Mouse (Mus musculus): ENCODE results near the gene Fstl1.

Gene Fstl1

GRCm38 (mm10) chr16:37824778-37825505 is 48.3 kb downstream of the Fstl1 start:
- DNase-seq, result no peak

DNA sequence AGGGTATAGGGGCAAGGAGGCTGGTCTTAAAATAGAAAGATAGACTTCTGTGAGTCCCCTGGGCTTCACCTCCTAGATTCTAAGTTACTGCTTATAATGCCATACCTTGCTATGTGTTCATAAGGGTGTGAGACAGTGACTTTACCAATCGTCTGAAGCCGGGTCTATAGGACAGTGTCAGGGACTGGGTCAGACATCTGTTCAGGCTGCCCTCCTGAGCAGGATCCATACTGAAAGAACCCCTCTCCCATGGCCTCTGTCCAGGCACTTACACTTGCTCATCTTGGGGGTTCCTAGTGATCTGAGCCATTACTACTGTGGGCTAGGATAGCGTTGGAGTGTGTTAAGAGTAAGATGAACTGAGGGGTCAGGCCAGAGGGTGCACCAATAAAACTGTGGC is 49.6 kb downstream of the Fstl1 start:
- DNase-seq, result no peak

DNA sequence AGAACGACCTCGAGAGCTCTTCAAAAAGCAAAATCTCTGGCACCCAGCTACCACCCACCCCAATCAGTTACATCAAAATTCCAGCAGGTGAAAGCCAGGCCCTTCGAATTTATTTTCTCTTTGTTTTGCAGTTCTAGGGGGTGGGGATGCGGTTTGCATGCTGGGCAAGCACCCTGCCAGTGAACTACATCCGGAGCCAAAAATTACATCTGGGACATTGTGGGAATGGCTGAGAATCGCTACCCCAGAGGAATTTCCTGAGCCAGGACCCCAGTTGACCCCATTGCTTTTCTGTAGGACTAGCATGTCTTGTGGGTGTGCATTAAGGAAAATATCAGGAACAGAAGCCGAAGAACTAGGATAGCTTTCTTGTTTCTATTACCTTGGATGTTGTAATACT is 54.4 kb downstream of the Fstl1 start:
- no peak for DNase-seq

DNA sequence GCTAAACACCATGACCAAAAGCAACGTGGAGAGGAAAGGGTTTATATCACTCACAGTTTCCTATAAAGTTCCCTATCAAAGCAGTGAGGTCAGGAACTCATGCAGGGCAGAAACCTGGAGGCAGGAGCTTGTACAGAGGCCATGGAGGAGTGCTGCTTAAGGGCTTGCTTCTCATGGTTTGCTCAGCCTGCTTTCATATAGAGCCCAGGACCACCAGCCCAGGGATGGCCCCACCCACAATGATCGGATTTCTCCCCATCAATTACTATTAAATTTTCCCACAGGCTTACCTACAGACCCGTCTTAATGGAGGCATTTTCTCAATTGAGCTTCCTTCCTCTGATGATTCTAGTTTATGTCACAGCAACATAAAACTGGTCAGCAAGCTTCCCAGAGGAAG is 60.9 kb downstream of the Fstl1 start:
- no peak for DNase-seq

- DNase-seq, result no peak
These were observed 65.8 kb downstream of the Fstl1 start for GRCm38 (mm10) chr16:37842439-37842838.

GRCm38 (mm10) chr16:37843740-37844139 is 67.1 kb downstream of the Fstl1 start:
- DNase-seq, result no peak

DNA sequence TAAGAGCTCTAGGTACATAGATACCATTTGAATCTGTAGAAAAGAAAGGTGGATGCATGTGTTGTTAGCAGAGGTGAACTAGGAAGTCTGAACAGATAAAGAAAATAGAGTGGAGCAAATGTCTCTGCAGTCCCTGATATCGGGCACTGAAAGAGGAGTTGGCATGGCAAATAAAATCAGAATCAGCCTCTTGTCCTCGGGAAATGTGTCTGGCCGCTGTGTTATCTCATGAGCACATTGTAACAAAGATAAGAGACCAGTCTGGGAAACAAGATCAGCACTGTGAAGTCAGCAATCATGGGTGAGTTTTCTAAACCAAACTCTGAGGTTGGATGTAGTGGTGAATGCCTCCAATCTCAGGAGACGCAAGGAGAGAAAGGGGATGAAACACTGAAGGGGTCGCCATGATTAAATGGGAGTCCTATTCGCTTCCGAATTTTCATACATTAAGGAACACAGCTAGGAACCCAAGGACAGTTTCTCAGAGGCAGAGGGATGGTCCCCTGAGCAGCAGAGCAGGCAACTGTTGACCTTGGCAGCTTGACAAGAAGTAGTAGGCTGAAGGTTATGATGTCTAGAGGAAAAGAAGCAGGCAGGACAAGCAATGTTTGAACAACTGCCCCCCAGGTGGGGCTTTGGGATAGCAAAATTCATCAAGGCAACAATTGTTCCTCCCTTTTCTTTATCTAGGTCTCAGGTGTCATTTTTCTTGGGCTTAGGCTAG is 68.7 kb downstream of the Fstl1 start:
- DNase-seq, result no peak

DNA sequence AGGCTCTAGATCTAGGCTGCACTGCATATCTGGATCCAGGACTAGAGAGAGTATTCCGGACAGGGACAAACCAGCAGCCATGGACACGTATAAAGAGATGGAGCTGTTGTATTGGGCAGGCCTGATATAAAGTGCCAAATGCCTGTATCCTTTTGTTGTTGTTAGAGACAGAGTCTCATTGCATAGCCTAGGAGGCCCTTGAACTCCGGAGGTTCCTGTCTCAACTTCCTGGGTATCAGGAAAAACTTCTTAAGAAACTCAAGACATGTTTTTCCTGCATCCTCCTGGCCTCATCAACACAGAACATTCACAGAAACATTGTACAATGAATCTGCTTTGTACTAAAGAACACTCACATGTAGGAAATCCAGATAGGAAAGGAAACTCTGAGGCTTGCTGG is 70.4 kb downstream of the Fstl1 start:
- DNase-seq, result no peak

DNA sequence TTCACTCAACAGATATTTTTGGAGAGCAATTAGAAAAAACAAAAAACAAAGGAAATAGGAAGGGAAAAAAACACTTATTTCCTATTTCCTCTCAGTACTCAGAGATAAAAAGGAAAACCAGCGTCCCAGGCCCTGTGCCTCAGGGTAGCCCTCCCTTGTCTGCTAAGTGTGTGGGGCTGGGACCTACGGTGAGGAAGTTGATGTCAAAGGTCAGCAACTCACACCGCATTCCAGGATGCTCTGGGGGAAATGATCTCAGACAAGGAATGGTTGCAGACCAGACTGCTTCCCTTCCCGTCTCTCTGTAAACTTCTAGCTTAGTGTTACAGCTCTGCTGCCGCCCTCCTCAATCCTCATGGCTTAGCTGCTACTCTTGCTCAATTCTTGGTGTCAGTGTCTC is 74.7 kb downstream of the Fstl1 start:
- DNase-seq, result no peak

- DNase-seq, result no peak
These were observed 76.6 kb downstream of the Fstl1 start for GRCm38 (mm10) chr16:37853279-37853678.

DNA sequence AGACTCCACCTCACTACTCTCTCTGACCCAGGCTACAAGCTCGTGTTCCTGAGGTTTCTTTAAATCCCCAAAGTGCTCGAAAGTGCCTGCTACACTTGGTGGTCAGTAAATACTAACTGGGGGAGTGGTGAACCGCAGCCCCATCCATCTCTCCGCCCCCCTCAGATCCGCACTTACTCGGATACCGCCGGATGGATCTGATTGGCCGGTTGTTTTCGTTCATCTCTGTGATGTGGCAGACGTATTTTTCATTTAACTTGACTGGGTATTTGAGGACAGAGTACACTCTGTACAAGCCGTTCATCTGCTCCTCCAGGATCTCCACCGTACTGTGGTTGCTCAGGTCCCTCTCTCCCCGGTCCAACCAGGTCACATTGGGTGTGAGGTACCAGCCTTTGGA is 77.4 kb downstream of the Fstl1 start:
- DNase-seq, result no peak

- no peak for DNase-seq
These were observed 77.9 kb downstream of the Fstl1 start for GRCm38 (mm10) chr16:37854593-37854992.

- no peak for DNase-seq
These were observed 78.9 kb downstream of the Fstl1 start for GRCm38 (mm10) chr16:37855583-37855982.

DNA sequence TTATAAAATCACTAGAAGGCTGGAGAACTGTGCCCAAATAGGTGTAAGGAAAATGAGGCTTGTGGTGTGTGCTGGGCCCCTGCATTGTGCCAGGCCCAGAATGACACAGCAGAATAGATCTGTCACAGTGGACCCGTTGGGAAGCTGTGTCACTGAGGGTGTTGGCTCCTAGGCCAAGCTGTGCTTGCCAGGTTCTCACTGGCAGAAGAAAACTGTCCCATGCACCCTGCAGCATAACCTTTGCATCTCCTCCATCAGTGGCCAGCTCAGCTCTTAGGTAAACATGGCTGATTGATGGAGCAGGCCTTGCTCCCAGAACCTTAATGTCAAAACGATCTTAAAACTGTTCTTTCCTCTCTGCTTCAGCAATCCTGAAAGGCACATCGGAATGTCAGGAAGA is 79.7 kb downstream of the Fstl1 start:
- no peak for DNase-seq

GRCm38 (mm10) chr16:37857495-37857894 is 80.8 kb downstream of the Fstl1 start:
- DNase-seq, result no peak

DNA sequence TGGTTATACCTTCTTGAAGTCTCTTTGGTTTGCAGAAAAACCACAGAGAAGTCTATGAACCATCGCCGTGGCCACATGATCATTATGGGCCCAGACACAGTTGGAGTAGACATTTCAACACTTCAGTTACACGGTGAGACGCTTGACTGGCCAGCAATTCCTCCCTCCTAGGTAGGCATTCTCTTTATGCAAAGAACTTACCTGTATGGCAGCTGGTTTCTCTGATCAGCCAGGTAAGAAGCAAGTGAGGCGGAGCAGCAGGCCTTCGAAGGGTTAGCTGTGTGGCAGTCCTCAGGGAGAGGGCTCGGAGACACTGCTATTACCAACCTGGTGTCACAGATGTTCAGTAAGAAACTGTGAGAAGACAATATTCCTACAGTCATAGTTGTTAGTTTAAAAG is 83.5 kb downstream of the Fstl1 start:
- no peak for DNase-seq

DNA sequence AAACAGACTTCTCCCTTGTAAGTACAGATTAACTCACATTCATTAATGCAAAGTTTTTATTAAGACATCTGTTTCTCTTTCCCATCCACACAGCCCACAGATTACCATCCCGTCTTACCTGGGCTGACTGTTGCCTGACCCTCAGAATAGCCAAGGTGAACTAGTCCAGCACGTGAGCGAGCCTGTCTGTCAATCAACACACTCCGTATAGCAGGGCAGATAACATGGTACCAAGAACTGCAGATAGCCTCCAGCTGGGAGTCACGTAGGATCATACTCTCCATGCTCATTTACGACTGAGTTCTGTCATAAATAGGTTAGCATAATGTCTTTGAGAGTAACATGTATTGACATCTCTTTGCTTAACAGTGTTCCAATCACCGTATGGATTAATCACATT is 84.4 kb downstream of the Fstl1 start, which contains the start of gene Gm36028:
TSS of gene Gm36028 (minus strand) at position 118 of the 400 bp plus-strand sequence.
- DNase-seq, result no peak

GRCm38 (mm10) chr16:37863876-37864275 is 87.2 kb downstream of the Fstl1 start:
- DNase-seq, result no peak

DNA sequence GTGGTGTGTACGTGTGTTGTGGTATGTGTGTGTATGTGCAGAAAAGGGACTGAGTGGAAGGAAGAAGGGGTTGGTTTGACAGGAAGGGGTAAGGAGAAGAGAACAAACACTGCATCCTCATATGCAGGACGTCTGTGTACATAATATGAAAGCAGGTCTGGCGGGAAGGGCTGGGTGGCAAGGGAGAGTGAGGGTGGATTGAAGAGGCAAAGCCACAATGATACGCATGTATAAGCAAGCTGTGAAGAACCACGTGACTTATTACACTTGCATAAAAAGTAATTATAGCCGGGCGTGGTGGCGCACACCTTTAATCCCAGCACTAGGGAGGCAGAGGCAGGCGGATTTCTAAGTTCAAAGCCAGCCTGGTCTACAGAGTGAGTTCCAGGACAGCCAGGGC is 89.2 kb downstream of the Fstl1 start:
- no peak for DNase-seq

GRCm38 (mm10) chr16:37867791-37868505 is 91.3 kb downstream of the Fstl1 start, which contains the start of gene Lrrc58:
Gene Lrrc58, plus strand, starts transcription at chr16:37868389.
- peak; percentile 68 to 70 for DNase-seq

GRCm38 (mm10) chr16:37868506-37869469 is 92.1 kb downstream of the Fstl1 start:
- peak; percentile 36 to 38 for DNase-seq

GRCm38 (mm10) chr16:37869470-37870231 is 93.0 kb downstream of the Fstl1 start:
- DNase-seq, result no peak
